In genomic region chr1:171272086-171272485, GRCm38 (mm10) we compare ENCODE assay signal across 10 mouse cellular contexts. TPM values are rescaled to one million over a fixed set of nuclear protein-coding genes. Genes with fewer than 3 reads are reported as not detected.
A peak's percentile ranks its signal among the peaks of the same experiment; 100 is the strongest.
DNase-seq lines count a peak whose midpoint lies in the region; ATAC-seq and TF ChIP-seq lines count a peak whose summit lies in the region.
"Had no signal": no experiment of that assay in that cellular context is flagged by ENCODE, and none has a peak within 500 bp of the region (broad histone marks: within the 10 kb centered on the region; RNA-seq: fewer than 3 reads in every experiment).

No protein-coding gene starts in this region.

- H3K27ac ChIP-seq in heart, embryonic 14.5 days (replicated peaks in 1 of 2; ENCODE audit: control insufficient read depth in 1 of 2, insufficient read depth in 1 of 2, low read depth in 2 of 2, low read length in 2 of 2) = no peak overlapping the region
- no peak overlapping the region for H3K27ac ChIP-seq in midbrain, postnatal 0 days (ENCODE audit: low read depth, low read length)
- H3K27ac ChIP-seq in midbrain, embryonic 16.5 days (ENCODE audit: low read length) = no peak overlapping the region
- no peak overlapping the region for H3K27ac ChIP-seq in limb, embryonic 15.5 days
- H3K27ac ChIP-seq in stomach, postnatal 0 days (replicated peaks) = no peak overlapping the region

- no peaks in the 10 kb centered on the region for H3K9me3 ChIP-seq in heart, embryonic 14.5 days (ENCODE audit: control insufficient read depth, low read length)
- no peaks in the 10 kb centered on the region for H3K9me3 ChIP-seq in midbrain, postnatal 0 days (ENCODE audit: low read length)
- H3K9me3 ChIP-seq in midbrain, embryonic 16.5 days (replicated peaks; ENCODE audit: control insufficient read depth, low read length, poor library complexity, severe bottlenecking) = no peaks in the 10 kb centered on the region
- no peaks in the 10 kb centered on the region for H3K9me3 ChIP-seq in limb, embryonic 15.5 days
- H3K9me3 ChIP-seq in stomach, postnatal 0 days (ENCODE audit: control insufficient read depth, low read length) = no peaks in the 10 kb centered on the region

- WGBS in heart, embryonic 14.5 days = 84% methylated on average over 3 of the region's 3 CpGs
- 92% methylated on average over 3 of the region's 3 CpGs for WGBS in midbrain, postnatal 0 days
- WGBS in midbrain, embryonic 16.5 days = 96% methylated on average over 3 of the region's 3 CpGs
- 86% methylated on average over 3 of the region's 3 CpGs for WGBS in limb, embryonic 15.5 days
- WGBS in stomach, postnatal 0 days = 85% methylated on average over 3 of the region's 3 CpGs

- H3K9ac ChIP-seq in heart, embryonic 14.5 days (ENCODE audit: low read length) = no peak overlapping the region
- H3K9ac ChIP-seq in midbrain, postnatal 0 days (replicated peaks; ENCODE audit: low read length, poor library complexity, severe bottlenecking) = no peak overlapping the region
- no peak overlapping the region for H3K9ac ChIP-seq in midbrain, embryonic 16.5 days (ENCODE audit: low read depth, low read length)
- H3K9ac ChIP-seq in limb, embryonic 15.5 days = no peak overlapping the region
- no peak overlapping the region for H3K9ac ChIP-seq in stomach, postnatal 0 days (ENCODE audit: low read length)

- TF ChIP-seq EP300 in stomach, postnatal 0 days (optimal IDR thresholded peaks at IDR 0.05) = no peak

- no peak for DNase-seq in heart, postnatal 25 days (ENCODE audit: low spot score)
- no peak for DNase-seq in midbrain, postnatal 0 days (ENCODE audit: low spot score)
- DNase-seq in stomach, postnatal 0 days (ENCODE audit: low spot score) = no peak
- no peak for DNase-seq in cerebellum, adult 18-20 months
- DNase-seq in left cerebral cortex, postnatal 25 days (ENCODE audit: low spot score in 2 of 2) = no peak
- DNase-seq: cerebellum, adult 11-12 months; thymus, postnatal 25 days had no signal

- no peak for TF ChIP-seq CTCF in midbrain, postnatal 0 days (IDR thresholded peaks at IDR 0.05)
- no peak for TF ChIP-seq CTCF in stomach, postnatal 0 days (IDR thresholded peaks at IDR 0.05; ENCODE audit: low read depth)

- peak overlapping the region; percentile 82 for H3K4me2 ChIP-seq in heart, embryonic 14.5 days (ENCODE audit: low read length)
- H3K4me2 ChIP-seq in midbrain, postnatal 0 days (ENCODE audit: low read depth, low read length, poor library complexity, severe bottlenecking) = peak overlapping the region; percentile 89; the same call in 1 of the 2 replicates
- H3K4me2 ChIP-seq in midbrain, embryonic 16.5 days (ENCODE audit: low read length) = no peak overlapping the region
- 0 out of 2 replicates have a peak overlapping the region, but pooled peaks have one; percentile 5 for H3K4me2 ChIP-seq in limb, embryonic 15.5 days
- 0 out of 2 replicates have a peak overlapping the region, but pooled peaks have one; percentile 12 for H3K4me2 ChIP-seq in stomach, postnatal 0 days (replicated peaks; ENCODE audit: low read depth)

- no peaks in the 10 kb centered on the region for H3K27me3 ChIP-seq in heart, embryonic 14.5 days (ENCODE audit: control insufficient read depth, insufficient read depth, low read length)
- no peaks in the 10 kb centered on the region for H3K27me3 ChIP-seq in midbrain, postnatal 0 days (ENCODE audit: insufficient read depth, low read length)
- H3K27me3 ChIP-seq in midbrain, embryonic 16.5 days (ENCODE audit: control insufficient read depth, insufficient read depth, low read depth, low read length) = no peaks in the 10 kb centered on the region
- H3K27me3 ChIP-seq in limb, embryonic 15.5 days = no peaks in the 10 kb centered on the region
- H3K27me3 ChIP-seq in stomach, postnatal 0 days (ENCODE audit: control insufficient read depth, insufficient read depth, low read length) = no peaks in the 10 kb centered on the region

- no peak for ATAC-seq in heart, embryonic 14.5 days (ENCODE audit: insufficient number of reproducible peaks, insufficient read depth, low FRiP score, low read depth)
- ATAC-seq in midbrain, postnatal 0 days (ENCODE audit: low FRiP score) = no peak
- ATAC-seq in midbrain, embryonic 16.5 days = no peak
- ATAC-seq in limb, embryonic 15.5 days (ENCODE audit: insufficient number of reproducible peaks, low FRiP score, low TSS enrichment, low read depth) = no peak
- ATAC-seq in stomach, postnatal 0 days (ENCODE audit: low FRiP score, low TSS enrichment) = no peak

- no peak overlapping the region for H3K4me3 ChIP-seq in heart, embryonic 14.5 days (ENCODE audit: control insufficient read depth in 1 of 2, insufficient read depth in 1 of 2, low read depth in 1 of 2, low read length in 2 of 2)
- no peak overlapping the region for H3K4me3 ChIP-seq in midbrain, postnatal 0 days (ENCODE audit: low read depth, low read length)
- no peak overlapping the region for H3K4me3 ChIP-seq in midbrain, embryonic 16.5 days (ENCODE audit: low read depth, low read length)
- H3K4me3 ChIP-seq in limb, embryonic 15.5 days = no peak overlapping the region
- H3K4me3 ChIP-seq in stomach, postnatal 0 days (ENCODE audit: low read depth, low read length) = no peak overlapping the region

- intact Hi-C loops in heart, postnatal 25 days (cut with DNase I) = no loop called here
- intact Hi-C loops in left cerebral cortex, postnatal 25 days (cut with DNase I) = no loop called here

- peaks cover 6 to 17% of the 10 kb centered on the region in 2 experiments; a peak in 3 of 4 replicates for H3K4me1 ChIP-seq in heart, embryonic 14.5 days (ENCODE audit: control insufficient read depth in 2 of 2, insufficient read depth in 2 of 2, low read length in 2 of 2)
- peaks cover 9% of the 10 kb centered on the region; the same call in 1 of the 2 replicates for H3K4me1 ChIP-seq in midbrain, postnatal 0 days (ENCODE audit: insufficient read depth, low read length)
- H3K4me1 ChIP-seq in midbrain, embryonic 16.5 days (ENCODE audit: control insufficient read depth, insufficient read depth, low read length) = peaks cover 17% of the 10 kb centered on the region
- peaks cover 17% of the 10 kb centered on the region for H3K4me1 ChIP-seq in limb, embryonic 15.5 days
- 0 out of 2 replicates have a peak, but pooled peaks cover 2% of the 10 kb centered on the region for H3K4me1 ChIP-seq in stomach, postnatal 0 days (replicated peaks; ENCODE audit: control insufficient read depth, insufficient read depth)

- peaks cover 49% of the 10 kb centered on the region for H3K36me3 ChIP-seq in heart, embryonic 14.5 days (ENCODE audit: control insufficient read depth, insufficient read depth, low read length)
- peaks cover 34% of the 10 kb centered on the region for H3K36me3 ChIP-seq in midbrain, postnatal 0 days (ENCODE audit: insufficient read depth, low read length)
- peaks cover 31% of the 10 kb centered on the region for H3K36me3 ChIP-seq in midbrain, embryonic 16.5 days (ENCODE audit: control insufficient read depth, insufficient read depth, low read length)
- peaks cover 51% of the 10 kb centered on the region for H3K36me3 ChIP-seq in limb, embryonic 15.5 days
- peaks cover 18% of the 10 kb centered on the region for H3K36me3 ChIP-seq in stomach, postnatal 0 days (ENCODE audit: control insufficient read depth, insufficient read depth, low read length)

RNA-seq across cellular contexts. Expression of gene B4galt3, which starts 2.0 kb away (rescaled TPM):
- polyA plus RNA-seq in heart, embryonic 14.5 days (2014; fragmentation: Nextera tagmentation; extraction: Ambion mirVana) = 52.8 and 55.6 TPM in 2 replicates
- 10 to 100 TPM; 16.4 to 17.8 TPM for total RNA-seq in heart, postnatal 25 days (2021)
- total RNA-seq in midbrain, postnatal 0 days (2014; rRNA removed) = 77.0 and 94.9 TPM in 2 replicates
- polyA plus RNA-seq in midbrain, postnatal 0 days (2015; fragmentation: Nextera tagmentation; extraction: Ambion mirVana) = 109 and 110 TPM in 2 replicates
- 113 and 115 TPM in 2 replicates for polyA plus RNA-seq in midbrain, embryonic 16.5 days (2015; fragmentation: Nextera tagmentation; extraction: Ambion mirVana)
- polyA plus RNA-seq in limb, embryonic 15.5 days (2015; fragmentation: Nextera tagmentation; extraction: Ambion mirVana) = 63.2 and 69.1 TPM in 2 replicates
- polyA plus RNA-seq in stomach, postnatal 0 days (2015; fragmentation: Nextera tagmentation; extraction: Ambion mirVana) = 32.9 and 34.2 TPM in 2 replicates
- total RNA-seq in left cerebral cortex, postnatal 25 days (2021) = 10 to 100 TPM; 58.1 to 63.6 TPM

RNA-seq across cellular contexts. Expression of gene Ppox, which starts 8.9 kb away (rescaled TPM):
- 42.9 and 44.8 TPM in 2 replicates for polyA plus RNA-seq in heart, embryonic 14.5 days (2014; fragmentation: Nextera tagmentation; extraction: Ambion mirVana)
- total RNA-seq in heart, postnatal 25 days (2021) = 10 to 100 TPM; 13.4 to 13.7 TPM
- 36.5 and 45.9 TPM in 2 replicates for total RNA-seq in midbrain, postnatal 0 days (2014; rRNA removed)
- polyA plus RNA-seq in midbrain, postnatal 0 days (2015; fragmentation: Nextera tagmentation; extraction: Ambion mirVana) = 31.3 and 32.6 TPM in 2 replicates
- 44.4 and 49.5 TPM in 2 replicates for polyA plus RNA-seq in midbrain, embryonic 16.5 days (2015; fragmentation: Nextera tagmentation; extraction: Ambion mirVana)
- polyA plus RNA-seq in limb, embryonic 15.5 days (2015; fragmentation: Nextera tagmentation; extraction: Ambion mirVana) = 44.7 and 49.5 TPM in 2 replicates
- polyA plus RNA-seq in stomach, postnatal 0 days (2015; fragmentation: Nextera tagmentation; extraction: Ambion mirVana) = 16.8 and 21.3 TPM in 2 replicates
- total RNA-seq in left cerebral cortex, postnatal 25 days (2021) = 10 to 100 TPM; 19.9 to 29.4 TPM

RNA-seq across cellular contexts. Expression of gene Usp21, which starts 15.7 kb away (rescaled TPM):
- polyA plus RNA-seq in heart, embryonic 14.5 days (2014; fragmentation: Nextera tagmentation; extraction: Ambion mirVana) = 43.2 and 45.5 TPM in 2 replicates
- 10 to 100 TPM; 19.7 to 21.3 TPM for total RNA-seq in heart, postnatal 25 days (2021)
- total RNA-seq in midbrain, postnatal 0 days (2014; rRNA removed) = 59.5 and 65.9 TPM in 2 replicates
- 81.0 and 82.6 TPM in 2 replicates for polyA plus RNA-seq in midbrain, postnatal 0 days (2015; fragmentation: Nextera tagmentation; extraction: Ambion mirVana)
- polyA plus RNA-seq in midbrain, embryonic 16.5 days (2015; fragmentation: Nextera tagmentation; extraction: Ambion mirVana) = 105 and 112 TPM in 2 replicates
- polyA plus RNA-seq in limb, embryonic 15.5 days (2015; fragmentation: Nextera tagmentation; extraction: Ambion mirVana) = 81.5 and 83.1 TPM in 2 replicates
- 25.0 and 26.4 TPM in 2 replicates for polyA plus RNA-seq in stomach, postnatal 0 days (2015; fragmentation: Nextera tagmentation; extraction: Ambion mirVana)
- 10 to 100 TPM; 59.6 to 64.1 TPM for total RNA-seq in left cerebral cortex, postnatal 25 days (2021)

RNA-seq across cellular contexts. Expression of gene Ndufs2, which starts 20.9 kb away (rescaled TPM):
- 541 and 561 TPM in 2 replicates for polyA plus RNA-seq in heart, embryonic 14.5 days (2014; fragmentation: Nextera tagmentation; extraction: Ambion mirVana)
- 1,000 to 10,000 TPM; 1,437 to 1,441 TPM for total RNA-seq in heart, postnatal 25 days (2021)
- total RNA-seq in midbrain, postnatal 0 days (2014; rRNA removed) = 224 and 230 TPM in 2 replicates
- 221 and 244 TPM in 2 replicates for polyA plus RNA-seq in midbrain, postnatal 0 days (2015; fragmentation: Nextera tagmentation; extraction: Ambion mirVana)
- 218 and 225 TPM in 2 replicates for polyA plus RNA-seq in midbrain, embryonic 16.5 days (2015; fragmentation: Nextera tagmentation; extraction: Ambion mirVana)
- 217 and 252 TPM in 2 replicates for polyA plus RNA-seq in limb, embryonic 15.5 days (2015; fragmentation: Nextera tagmentation; extraction: Ambion mirVana)
- 210 and 218 TPM in 2 replicates for polyA plus RNA-seq in stomach, postnatal 0 days (2015; fragmentation: Nextera tagmentation; extraction: Ambion mirVana)
- total RNA-seq in left cerebral cortex, postnatal 25 days (2021) = 100 to 1,000 TPM; 258 to 278 TPM

RNA-seq across cellular contexts. Expression of gene Adamts4, which starts 21.9 kb away (rescaled TPM):
- polyA plus RNA-seq in heart, embryonic 14.5 days (2014; fragmentation: Nextera tagmentation; extraction: Ambion mirVana) = 2.8 and 3.0 TPM in 2 replicates
- 1 to 10 TPM in 1 of 2 experiments, under 1 TPM in 1; 0.49 to 2.0 TPM for total RNA-seq in heart, postnatal 25 days (2021)
- total RNA-seq in midbrain, postnatal 0 days (2014; rRNA removed) = 5.2 and 8.2 TPM in 2 replicates
- polyA plus RNA-seq in midbrain, postnatal 0 days (2015; fragmentation: Nextera tagmentation; extraction: Ambion mirVana) = 3.4 and 4.2 TPM in 2 replicates
- 8.7 and 9.1 TPM in 2 replicates for polyA plus RNA-seq in midbrain, embryonic 16.5 days (2015; fragmentation: Nextera tagmentation; extraction: Ambion mirVana)
- polyA plus RNA-seq in limb, embryonic 15.5 days (2015; fragmentation: Nextera tagmentation; extraction: Ambion mirVana) = 17.6 and 19.4 TPM in 2 replicates
- 3.5 and 3.9 TPM in 2 replicates for polyA plus RNA-seq in stomach, postnatal 0 days (2015; fragmentation: Nextera tagmentation; extraction: Ambion mirVana)
- total RNA-seq in left cerebral cortex, postnatal 25 days (2021) = 10 to 100 TPM; 10.9 to 12.8 TPM
